Mouse (Mus musculus): Measurements from ENCODE around the gene Rprm.

GRCm38 (mm10) chr2:54086254-54086653 is 902 bp upstream of the Rprm start:
- TF ChIP-seq EP300 (IDR thresholded peaks at IDR 0.05) (no peak), CTCF (IDR thresholded peaks at IDR 0.05) (no peak)
